Mouse (Mus musculus) T-cell, adult 2 months (primary cell): ENCODE results near the gene Hydin.

Experiments used
- DNase-seq: peaks from one replicate; pipeline ENCODE4 v3.0.0; 2022; ENCODE audit warnings: low spot score

Hydin gene

GRCm38 (mm10) chr8:110633814-110634213, 367.0 kb downstream of the Hydin start:
- DNase-seq, result no peak

- DNase-seq, result no peak
Observed at GRCm38 (mm10) chr8:110636182-110636581, 369.4 kb downstream of the Hydin start.

- DNase-seq, result no peak
Observed at GRCm38 (mm10) chr8:110642331-110642730, 375.6 kb downstream of the Hydin start.

- no peak for DNase-seq
Observed at GRCm38 (mm10) chr8:110643177-110643576, 376.4 kb downstream of the Hydin start.

GRCm38 (mm10) chr8:110644422-110644821, 377.6 kb downstream of the Hydin start:
- no peak for DNase-seq

- DNase-seq, result no peak
Observed at GRCm38 (mm10) chr8:110644901-110645300, 378.1 kb downstream of the Hydin start.

- DNase-seq, result no peak
Observed at GRCm38 (mm10) chr8:110645340-110645739, 378.6 kb downstream of the Hydin start.

GRCm38 (mm10) chr8:110646064-110646463, 379.3 kb downstream of the Hydin start:
- DNase-seq, result no peak

GRCm38 (mm10) chr8:110648577-110648976, 381.8 kb downstream of the Hydin start:
- no peak for DNase-seq

- no peak for DNase-seq
Observed at GRCm38 (mm10) chr8:110649286-110649685, 382.5 kb downstream of the Hydin start.

- no peak for DNase-seq
Observed at GRCm38 (mm10) chr8:110650838-110651237, 384.1 kb downstream of the Hydin start.

GRCm38 (mm10) chr8:110651847-110652246, 385.1 kb downstream of the Hydin start:
- DNase-seq, result no peak

GRCm38 (mm10) chr8:110654075-110655060, 387.6 kb downstream of the Hydin start:
- DNase-seq, result no peak

- DNase-seq, result no peak
Observed at GRCm38 (mm10) chr8:110655827-110656226, 389.1 kb downstream of the Hydin start.

GRCm38 (mm10) chr8:110657661-110658060, 390.9 kb downstream of the Hydin start:
- no peak for DNase-seq
